Mouse (Mus musculus) forebrain, embryonic 14.5 days (tissue): ENCODE data around the gene Rpl38. TPM values are rescaled to one million over a fixed set of nuclear protein-coding genes. Genes with fewer than 3 reads are reported as not detected.
"Not testable (repeated sequence)": the region's sequence is repeated elsewhere in the genome, so short reads cannot be mapped to it uniquely, and the experiment has no call there.

ENCODE experiments used
- ATAC-seq: fragments of 200-750 bp; cut with Nextera tagmentation; 2 replicates; pipeline ENCODE4 v1.8.0; 2017; ENCODE audit warnings: mild to moderate bottlenecking, moderate library complexity
- DNase-seq: peaks from one replicate; pipeline ENCODE4 v3.0.0-alpha.2; 2015; ENCODE audit warnings: low spot score
- H3K27ac ChIP-seq: fragments of 300-500 bp; sonication (generic); 2 replicates; pipeline ENCODE4 v1.5.1; 2014; ENCODE audit warnings: low read depth, mild to moderate bottlenecking, control low read depth, low read length, moderate library complexity
- H3K27me3 ChIP-seq: fragments of 300-500 bp; sonication (generic); replicated peaks from 2 replicates; pipeline ENCODE4 v1.6.1; 2014; ENCODE audit warnings: low read length, control low read depth, mixed read lengths; ENCODE audit not compliant: control insufficient read depth, insufficient read depth
- H3K36me3 ChIP-seq: fragments of 300-500 bp; sonication (generic); 2 replicates; pipeline ENCODE4 v1.6.1; 2014; ENCODE audit warnings: low read length, control low read depth; ENCODE audit not compliant: control insufficient read depth, insufficient read depth
- H3K4me1 ChIP-seq: fragments of 300-500 bp; sonication (generic); 2 replicates; pipeline ENCODE4 v1.6.1; 2014; ENCODE audit warnings: antibody characterized with exemption, low read length, control low read depth; ENCODE audit not compliant: control insufficient read depth, insufficient read depth
- H3K4me2 ChIP-seq: fragments of 300-500 bp; sonication (generic); 2 replicates; pipeline ENCODE4 v1.6.1; 2014; ENCODE audit warnings: mild to moderate bottlenecking, control low read depth, low read length
- H3K4me3 ChIP-seq: fragments of 300-500 bp; sonication (generic); 2 replicates; pipeline ENCODE4 v1.5.1; 2014; ENCODE audit warnings: low read depth, low read length, control low read depth
- H3K9ac ChIP-seq: fragments of 300-500 bp; sonication (generic); 2 replicates; pipeline ENCODE4 v1.6.1; 2014; ENCODE audit warnings: mild to moderate bottlenecking, low read length, control low read depth, moderate library complexity
- H3K9me3 ChIP-seq: fragments of 300-500 bp; sonication (generic); replicated peaks from 2 replicates; pipeline ENCODE4 v1.6.1; 2016; ENCODE audit warnings: low read length, control low read depth, mixed read lengths; ENCODE audit not compliant: control insufficient read depth
- WGBS: fragments of 180-500 bp; shearing (Covaris S2); extraction: QIAGEN DNeasy Blood & Tissue Kit; methylation state at CpG from one replicate; pipeline ENCODE4 v1.1.7; 2014; 5-methylcytosine and 5-hydroxymethylcytosine counted together
- polyA plus RNA-seq: library from polyadenylated mRNA; unstranded; fragments of >200 nt; fragmentation: Nextera tagmentation; extraction: Ambion mirVana; gene quantifications from 2 replicates; pipeline ENCODE4 v1.2.1, GENCODE M21; 2014

Rpl38 gene
- polyA plus RNA-seq, 1 experiment from 2014 or later = 915 TPM

DNA sequence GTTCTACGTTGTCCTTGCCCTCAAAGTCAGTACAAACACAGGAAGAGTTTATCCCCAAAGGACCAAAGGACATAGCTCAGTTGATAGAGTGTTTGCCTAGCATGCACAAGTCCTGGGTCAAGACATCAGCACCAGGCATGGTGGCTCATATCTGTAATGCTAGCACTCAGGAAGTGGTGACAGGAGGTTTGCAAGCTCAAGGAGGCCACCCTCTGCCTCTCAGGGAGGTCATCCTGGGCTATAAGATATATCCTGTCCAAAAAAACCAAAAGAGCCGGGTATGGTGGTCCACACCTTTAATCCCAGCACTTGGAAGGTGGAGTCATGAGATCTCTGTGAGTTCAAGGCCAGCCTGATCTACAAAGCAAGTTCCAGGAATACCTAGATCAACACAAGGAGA, 2.9 kb upstream of the Rpl38 start:
- Histone ChIP-seq H3K36me3 (peaks cover 5% of the 10 kb centered on the region), H3K9me3 (no peaks in the 10 kb centered on the region), H3K4me3 (no peak overlapping the region), H3K9ac (no peak overlapping the region), H3K27me3 (no peaks in the 10 kb centered on the region), H3K4me1 (peaks cover 11% of the 10 kb centered on the region), H3K27ac (no peak overlapping the region), H3K4me2 (no peak overlapping the region)
- 73% methylated on average over 2 of the region's 2 CpGs for WGBS
- DNase-seq (no peak), ATAC-seq (no peak)

DNA sequence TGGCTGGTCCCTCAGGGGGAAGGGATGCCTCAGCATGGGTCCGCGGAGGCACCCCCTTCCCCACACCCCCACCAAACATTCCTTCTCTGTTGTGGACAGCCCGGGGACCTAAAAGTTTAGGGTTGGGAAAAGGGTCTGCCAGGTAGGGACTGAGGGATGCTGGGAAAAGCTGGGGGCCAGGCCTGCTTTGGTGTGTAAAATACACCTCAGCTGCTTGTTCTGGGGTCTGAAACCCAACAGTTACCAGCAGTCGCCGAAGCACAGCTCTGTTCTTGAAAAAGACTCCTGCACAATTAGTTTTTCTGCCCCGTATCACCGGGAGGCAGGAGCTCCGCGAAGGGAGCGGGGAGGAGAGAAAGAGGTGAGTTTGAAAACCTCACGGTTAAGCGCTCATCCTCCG, 1.5 kb upstream of the Rpl38 start:
- DNase-seq = no peak
- no peak overlapping the region for H3K9ac ChIP-seq
- H3K4me2 ChIP-seq = no peak overlapping the region
- no peak overlapping the region for H3K4me3 ChIP-seq
- ATAC-seq = no peak
- no peaks in the 10 kb centered on the region for H3K27me3 ChIP-seq
- no peaks in the 10 kb centered on the region for H3K9me3 ChIP-seq
- 9% methylated on average over 13 of the region's 13 CpGs for WGBS
- peaks cover 12% of the 10 kb centered on the region for H3K4me1 ChIP-seq
- H3K27ac ChIP-seq = no peak overlapping the region
- peaks cover 18% of the 10 kb centered on the region for H3K36me3 ChIP-seq

DNA sequence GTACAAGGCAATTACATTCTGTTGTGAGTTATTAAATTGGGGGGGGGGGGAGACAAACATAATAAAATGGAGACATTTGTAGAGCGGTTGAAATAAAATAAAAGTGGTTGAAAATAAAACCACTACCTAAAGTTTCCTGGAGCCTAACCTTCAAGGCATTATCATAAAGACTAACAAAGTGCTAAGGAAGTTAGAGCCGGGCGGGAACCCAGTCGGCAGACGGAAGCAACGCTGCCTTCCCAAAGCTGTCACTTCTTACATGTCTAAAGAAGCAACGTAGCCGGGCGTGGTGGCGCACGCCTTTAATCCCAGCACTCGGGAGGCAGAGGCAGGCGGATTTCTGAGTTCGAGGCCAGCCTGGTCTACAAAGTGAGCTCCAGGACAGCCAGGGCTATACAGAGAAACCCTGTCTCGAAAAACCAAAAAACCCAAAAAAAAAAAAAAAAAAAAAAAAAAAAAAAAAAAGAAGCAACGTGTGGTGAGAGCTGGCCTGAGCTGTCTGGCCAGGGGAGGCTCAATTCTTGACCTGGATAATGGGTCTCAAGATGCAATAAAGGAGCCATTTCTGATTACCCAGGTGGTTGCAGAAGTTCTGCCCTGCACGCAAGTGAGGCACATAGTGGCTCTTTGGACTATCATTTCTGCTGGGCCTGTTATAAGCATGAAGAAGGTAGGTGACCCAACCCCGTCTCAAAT, 940 bp upstream of the Rpl38 start:
- DNase-seq (no peak), ATAC-seq (no peak)

DNA sequence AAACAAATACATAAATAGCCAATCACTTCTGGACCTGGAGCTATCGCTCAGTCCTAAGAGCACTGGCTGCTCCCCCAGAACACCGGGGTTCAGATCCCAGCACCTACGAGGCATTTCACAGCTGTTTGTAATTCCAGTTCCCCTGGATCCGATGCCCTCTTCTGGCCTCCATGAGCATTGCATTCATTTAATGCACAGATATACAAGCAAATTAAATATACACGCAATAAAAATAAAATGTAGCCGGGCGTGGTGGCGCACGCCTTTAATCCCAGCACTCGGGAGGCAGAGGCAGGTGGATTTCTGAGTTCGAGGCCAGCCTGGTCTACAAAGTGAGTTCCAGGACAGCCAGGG, 415 bp upstream of the Rpl38 start:
- Histone ChIP-seq H3K36me3 (peaks cover 29% of the 10 kb centered on the region), H3K4me1 (peaks cover 12% of the 10 kb centered on the region)
- DNase-seq (peak; percentile 57), ATAC-seq (peak; percentile 5; the same call in 1 of the 2 replicates)
- H3K27me3 ChIP-seq, H3K9ac ChIP-seq, H3K9me3 ChIP-seq, H3K4me2 ChIP-seq, H3K27ac ChIP-seq, H3K4me3 ChIP-seq: not testable (repeated sequence)
- 32% methylated on average over 11 of the region's 11 CpGs for WGBS

More for the DNA sequence above, 940 bp upstream of the Rpl38 start:
- Histone ChIP-seq H3K9ac (no peak overlapping the region), H3K27ac (no peak overlapping the region), H3K4me2 (no peak overlapping the region), H3K27me3 (no peaks in the 10 kb centered on the region), H3K9me3 (no peaks in the 10 kb centered on the region), H3K36me3 (peaks cover 24% of the 10 kb centered on the region), H3K4me1 (peaks cover 12% of the 10 kb centered on the region), H3K4me3 (no peak overlapping the region)
- WGBS = 58% methylated on average over 15 of the region's 18 CpGs

DNA sequence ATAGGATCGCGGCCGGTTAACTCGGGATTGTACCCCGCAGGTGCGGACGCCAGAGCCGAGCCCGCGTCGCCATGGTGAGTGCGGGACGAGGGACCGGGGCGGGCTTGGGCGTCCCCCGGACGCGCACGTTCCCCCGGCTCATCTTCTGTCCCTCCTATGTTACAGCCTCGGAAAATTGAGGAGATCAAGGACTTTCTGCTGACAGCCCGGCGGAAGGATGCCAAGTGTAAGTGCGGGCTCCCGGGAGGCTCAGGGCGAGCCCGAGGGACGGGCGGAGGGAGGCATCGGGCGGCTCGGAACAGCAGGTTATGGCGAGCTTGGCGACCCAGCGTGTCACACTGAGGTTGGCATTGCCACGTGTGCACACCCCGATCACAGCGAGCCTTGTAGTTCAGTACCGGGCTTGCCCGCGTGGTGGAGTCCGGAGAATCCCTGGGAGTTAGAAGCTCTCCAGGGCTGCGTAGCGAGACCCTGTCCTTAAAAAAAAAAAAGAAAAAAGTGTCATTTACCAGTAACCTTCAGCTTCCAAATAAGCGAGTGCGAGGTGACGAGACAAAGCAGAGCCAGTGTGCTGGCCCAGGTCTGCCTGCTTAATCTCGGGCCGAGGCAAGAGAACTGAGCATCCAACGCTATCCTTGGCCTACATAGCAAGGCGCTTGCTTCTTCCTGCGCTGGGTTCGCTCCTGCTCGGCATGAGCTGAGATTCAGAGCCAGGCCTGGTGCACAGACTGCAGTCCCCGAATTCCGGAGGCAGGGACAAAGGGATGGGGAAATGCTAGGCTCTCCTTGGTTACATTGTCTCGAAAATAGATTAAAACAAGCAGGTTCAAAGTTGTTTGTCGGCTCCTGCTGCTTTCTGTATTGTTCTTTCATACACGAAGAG, 658 bp downstream of the Rpl38 start:
- H3K27ac ChIP-seq = peak overlapping the region; percentile 88
- peak overlapping the region; percentile 88 for H3K4me3 ChIP-seq
- ATAC-seq = peak; percentile 78
- peaks cover 12% of the 10 kb centered on the region for H3K4me1 ChIP-seq
- no peaks in the 10 kb centered on the region for H3K9me3 ChIP-seq
- H3K27me3 ChIP-seq = no peaks in the 10 kb centered on the region
- peak overlapping the region; percentile 68 for H3K4me2 ChIP-seq
- peaks cover 40% of the 10 kb centered on the region for H3K36me3 ChIP-seq
- under 1% methylated on average over 58 of the region's 60 CpGs for WGBS
- peak overlapping the region; percentile 91 for H3K9ac ChIP-seq
- DNase-seq = peak; percentile 84

DNA sequence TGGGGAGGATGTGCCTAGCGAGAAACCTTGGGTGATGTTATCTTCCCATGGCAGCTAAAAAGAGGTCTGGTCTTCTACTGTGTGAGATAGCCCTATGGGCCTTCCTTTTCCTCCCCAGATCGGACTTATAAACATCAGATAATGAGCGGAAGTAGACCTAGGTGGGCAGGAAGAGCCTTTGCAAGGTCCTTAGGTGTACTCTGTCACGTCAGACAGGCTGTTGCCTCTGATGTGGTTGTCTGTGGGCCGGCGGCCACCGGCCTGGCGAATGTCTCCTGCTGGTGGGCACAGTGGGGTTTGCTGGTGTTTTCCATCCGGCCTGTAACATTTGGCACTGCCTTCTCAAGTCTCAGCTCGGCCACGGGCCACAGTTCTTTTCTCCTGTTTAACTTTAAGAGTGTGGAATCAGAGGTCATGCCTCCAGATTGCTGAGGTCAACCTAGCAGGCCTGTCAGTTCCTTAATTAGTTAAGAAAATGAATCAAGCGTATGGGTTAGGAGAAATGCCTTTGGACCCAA, 1.4 kb downstream of the Rpl38 start:
- peaks cover 12% of the 10 kb centered on the region for H3K4me1 ChIP-seq
- WGBS = 27% methylated on average over 12 of the region's 12 CpGs
- ATAC-seq (no peak), DNase-seq (no peak)
- peaks cover 41% of the 10 kb centered on the region for H3K36me3 ChIP-seq
- no peaks in the 10 kb centered on the region for H3K27me3 ChIP-seq
- peak overlapping the region; percentile 88; the same call in 1 of the 2 replicates for H3K27ac ChIP-seq
- no peaks in the 10 kb centered on the region for H3K9me3 ChIP-seq
- H3K9ac ChIP-seq = peak overlapping the region; percentile 91
- H3K4me3 ChIP-seq = peak overlapping the region; percentile 88
- peak overlapping the region; percentile 68 for H3K4me2 ChIP-seq

DNA sequence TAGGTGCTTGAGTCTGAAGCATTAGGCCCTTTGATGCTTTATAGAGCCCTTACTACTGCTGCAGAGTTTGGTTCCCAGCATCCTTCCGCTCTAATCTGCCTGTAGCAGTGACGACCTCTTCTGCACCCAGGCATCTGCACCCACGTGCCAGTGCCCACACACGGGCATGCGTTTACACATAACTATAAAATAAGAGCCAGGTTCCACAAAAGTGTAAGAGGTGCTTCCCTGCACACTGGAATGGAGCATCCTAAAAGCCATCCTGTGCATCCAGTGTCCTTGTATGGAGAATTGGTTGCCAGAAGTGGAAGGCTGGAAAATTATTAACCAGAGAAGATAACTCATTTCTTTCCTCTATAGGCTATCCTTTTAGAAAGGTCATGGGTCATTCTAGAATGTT, 2.8 kb downstream of the Rpl38 start:
- H3K9me3 ChIP-seq = no peaks in the 10 kb centered on the region
- WGBS = 90% methylated on average over 5 of the region's 5 CpGs
- no peaks in the 10 kb centered on the region for H3K27me3 ChIP-seq
- H3K9ac ChIP-seq = 0 out of 2 replicates have a peak overlapping the region, but pooled peaks have one; percentile 91
- no peak overlapping the region for H3K27ac ChIP-seq
- H3K4me2 ChIP-seq = no peak overlapping the region
- peaks cover 19% of the 10 kb centered on the region for H3K4me1 ChIP-seq
- DNase-seq (no peak), ATAC-seq (no peak)
- H3K36me3 ChIP-seq = peaks cover 41% of the 10 kb centered on the region
- H3K4me3 ChIP-seq = no peak overlapping the region

DNA sequence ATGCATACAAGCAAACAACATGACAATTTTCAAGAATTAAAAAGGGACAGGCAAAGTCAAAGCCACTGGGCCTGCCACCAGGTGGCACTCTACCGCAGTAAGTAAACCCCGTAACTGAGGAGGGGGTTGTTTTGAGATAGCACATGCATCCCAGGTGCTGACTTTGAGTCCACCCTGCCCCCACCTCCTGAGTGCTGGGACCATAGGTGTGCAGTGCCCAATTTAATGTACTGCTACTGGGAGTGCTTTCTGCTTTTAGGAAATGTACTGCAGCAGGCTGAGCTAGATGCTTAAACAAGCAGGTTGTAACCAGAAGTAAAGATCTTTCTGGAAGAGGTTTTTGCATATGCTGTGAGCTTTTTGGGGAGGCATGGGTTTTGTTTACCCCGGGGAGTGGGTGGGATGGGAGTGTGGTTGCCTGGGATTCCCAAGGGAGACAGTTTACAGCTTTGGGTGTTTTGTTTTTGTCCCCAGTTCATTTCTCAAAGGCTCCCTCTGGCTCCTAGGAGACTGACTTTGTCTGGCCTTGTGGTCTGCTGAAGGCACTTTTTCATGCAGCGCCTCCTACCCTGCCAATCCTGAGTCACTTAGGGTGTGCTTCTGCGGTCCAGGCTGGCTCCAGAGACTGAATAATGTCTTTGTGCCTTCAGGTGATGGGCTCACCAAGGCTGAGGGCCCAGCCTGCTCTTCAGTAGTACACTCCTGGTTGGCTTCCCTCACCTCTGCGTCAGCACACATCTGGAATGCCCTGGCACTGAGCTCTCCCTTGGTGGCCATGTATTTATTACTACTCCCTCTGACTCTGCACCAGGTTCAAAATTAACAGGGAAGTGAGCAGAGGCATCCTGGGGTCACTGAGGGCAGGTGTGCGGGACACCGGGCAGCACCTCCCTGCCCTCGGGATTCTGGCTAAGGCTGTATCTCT, 4.7 kb downstream of the Rpl38 start:
- peaks cover 22% of the 10 kb centered on the region for H3K4me1 ChIP-seq
- 62% methylated on average over 9 of the region's 9 CpGs for WGBS
- no peak overlapping the region for H3K4me3 ChIP-seq
- DNase-seq = peak; percentile 71
- no peaks in the 10 kb centered on the region for H3K9me3 ChIP-seq
- ATAC-seq = no peak
- H3K9ac ChIP-seq = no peak overlapping the region
- H3K36me3 ChIP-seq = peaks cover 41% of the 10 kb centered on the region
- H3K27ac ChIP-seq = no peak overlapping the region
- no peak overlapping the region for H3K4me2 ChIP-seq
- H3K27me3 ChIP-seq = no peaks in the 10 kb centered on the region
